Mouse (Mus musculus): ENCODE results near the gene 6430571L13Rik. TPM values are rescaled to one million over a fixed set of nuclear protein-coding genes. Genes with fewer than 3 reads are reported as not detected.

The 6430571L13Rik gene
- polyA plus RNA-seq, 1 experiment: not detected

DNA sequence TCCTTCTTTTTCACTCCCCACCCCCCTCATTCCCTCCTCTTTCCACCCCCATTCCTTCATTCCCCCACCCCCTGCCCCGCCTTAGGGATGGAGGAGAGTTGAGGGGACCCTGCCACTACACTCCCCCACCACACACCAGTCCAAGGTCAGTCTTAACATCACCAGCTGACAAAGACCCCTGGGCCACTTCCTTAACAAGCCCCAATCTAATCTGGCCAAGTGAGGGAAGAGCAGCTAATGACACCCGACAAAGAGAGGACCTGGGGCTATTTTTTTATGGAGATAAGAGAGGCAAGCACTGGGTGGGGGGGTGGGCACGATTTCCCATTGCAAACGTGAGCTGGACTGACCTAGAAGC, 29.7 kb downstream of the 6430571L13Rik start:
- 29% methylated on average over 4 of the region's 4 CpGs for WGBS
- Histone ChIP-seq H3K4me1 (ENCODE audit: control insufficient read depth, insufficient read depth, low read length) (peaks cover 7% of the 10 kb centered on the region), H3K4me3 (replicated peaks; ENCODE audit: control insufficient read depth, low read depth, low read length) (no peak overlapping the region), H3K27ac (ENCODE audit: control insufficient read depth, insufficient read depth, low read depth, low read length, poor library complexity) (no peak overlapping the region)
- TF ChIP-seq CTCF (IDR thresholded peaks at IDR 0.05; ENCODE audit: control insufficient read depth, insufficient read depth, low read length) (no peak), POLR2A (IDR thresholded peaks at IDR 0.05; ENCODE audit: borderline replicate concordance, control insufficient read depth, low read depth, low read length) (no peak)

DNA sequence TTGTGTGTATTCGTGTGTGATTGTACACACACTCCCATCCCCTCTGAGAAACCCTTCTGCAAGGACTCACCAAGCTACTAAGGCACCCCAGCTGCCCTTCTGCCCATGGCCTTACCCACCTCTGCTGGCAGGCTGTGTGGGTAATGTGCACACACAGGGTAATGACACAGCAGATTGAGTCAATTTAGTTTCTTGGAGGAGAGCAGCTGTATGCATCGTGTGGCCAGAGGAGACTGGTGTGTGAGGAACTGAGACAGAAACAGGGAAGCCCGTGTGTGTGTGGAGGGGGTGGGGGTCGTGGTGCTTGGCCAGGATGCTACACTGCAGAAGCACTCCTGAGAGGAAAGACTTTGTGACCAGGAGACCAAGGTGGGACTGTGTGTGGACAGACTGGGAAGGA, 32.0 kb downstream of the 6430571L13Rik start:
- TF ChIP-seq POLR2A (IDR thresholded peaks at IDR 0.05; ENCODE audit: borderline replicate concordance, control insufficient read depth, low read depth, low read length): no peak
- TF ChIP-seq CTCF (IDR thresholded peaks at IDR 0.05; ENCODE audit: control insufficient read depth, insufficient read depth, low read length): no peak
- H3K27ac ChIP-seq (ENCODE audit: control insufficient read depth, insufficient read depth, low read depth, low read length, poor library complexity): no peak overlapping the region
- peaks cover 7% of the 10 kb centered on the region for H3K4me1 ChIP-seq (ENCODE audit: control insufficient read depth, insufficient read depth, low read length)
- 11% methylated on average over 4 of the region's 4 CpGs for WGBS
- no peak overlapping the region for H3K4me3 ChIP-seq (replicated peaks; ENCODE audit: control insufficient read depth, low read depth, low read length)

- H3K4me1 ChIP-seq (ENCODE audit: control insufficient read depth, insufficient read depth, low read length): peaks cover 5% of the 10 kb centered on the region
- H3K4me3 ChIP-seq (replicated peaks; ENCODE audit: control insufficient read depth, low read depth, low read length): no peak overlapping the region
- TF ChIP-seq CTCF (IDR thresholded peaks at IDR 0.05; ENCODE audit: control insufficient read depth, insufficient read depth, low read length) (peak; percentile 42), POLR2A (IDR thresholded peaks at IDR 0.05; ENCODE audit: borderline replicate concordance, control insufficient read depth, low read depth, low read length) (no peak)
- H3K27ac ChIP-seq (ENCODE audit: control insufficient read depth, insufficient read depth, low read depth, low read length, poor library complexity): no peak overlapping the region
- WGBS: 27% methylated on average over 8 of the region's 8 CpGs
Measured at GRCm38 (mm10) chr9:107374623-107375022, 34.2 kb downstream of the 6430571L13Rik start.

- WGBS: 39% methylated on average over 5 of the region's 5 CpGs
- H3K4me1 ChIP-seq (ENCODE audit: control insufficient read depth, insufficient read depth, low read length): peaks cover 5% of the 10 kb centered on the region
- H3K27ac ChIP-seq (ENCODE audit: control insufficient read depth, insufficient read depth, low read depth, low read length, poor library complexity): no peak overlapping the region
- no peak for TF ChIP-seq POLR2A (IDR thresholded peaks at IDR 0.05; ENCODE audit: borderline replicate concordance, control insufficient read depth, low read depth, low read length)
- TF ChIP-seq CTCF (IDR thresholded peaks at IDR 0.05; ENCODE audit: control insufficient read depth, insufficient read depth, low read length): no peak
- H3K4me3 ChIP-seq (replicated peaks; ENCODE audit: control insufficient read depth, low read depth, low read length): no peak overlapping the region
Measured at GRCm38 (mm10) chr9:107375451-107375850, 35.0 kb downstream of the 6430571L13Rik start.

DNA sequence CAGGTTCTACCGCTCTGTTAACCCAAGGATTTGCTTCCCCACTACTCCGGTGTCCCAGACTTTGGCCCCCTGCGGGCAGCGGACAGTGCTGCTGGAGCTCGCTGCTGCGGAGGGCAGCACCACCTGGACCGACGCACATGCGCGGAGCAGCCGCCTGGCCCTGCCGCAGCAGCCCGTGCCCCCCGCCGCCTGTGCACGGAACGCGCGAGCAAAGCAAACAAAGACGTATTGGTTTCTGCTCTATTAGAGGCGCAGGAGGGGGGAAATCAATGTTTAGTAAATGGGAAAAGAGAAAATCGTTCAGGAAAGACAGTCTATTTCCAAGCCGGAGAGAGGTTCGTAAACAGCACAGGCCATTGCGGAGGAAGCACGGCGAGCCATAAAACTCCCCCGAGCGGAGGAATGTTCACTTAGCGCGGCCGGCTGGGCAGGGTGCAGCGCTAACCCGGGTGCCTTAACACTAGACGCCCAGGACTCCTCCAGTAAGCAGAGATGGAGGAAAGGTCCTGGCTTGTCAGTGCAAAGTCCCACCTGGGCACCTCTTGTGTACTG, 37.6 kb downstream of the 6430571L13Rik start:
- no peaks in the 10 kb centered on the region; the same call in 1 of the 2 replicates for H3K4me1 ChIP-seq (ENCODE audit: control insufficient read depth, insufficient read depth, low read length)
- 2% methylated on average over 35 of the region's 35 CpGs for WGBS
- no peak overlapping the region for H3K4me3 ChIP-seq (replicated peaks; ENCODE audit: control insufficient read depth, low read depth, low read length)
- H3K27ac ChIP-seq (ENCODE audit: control insufficient read depth, insufficient read depth, low read depth, low read length, poor library complexity): no peak overlapping the region
- no peak for TF ChIP-seq CTCF (IDR thresholded peaks at IDR 0.05; ENCODE audit: control insufficient read depth, insufficient read depth, low read length)
- TF ChIP-seq POLR2A (IDR thresholded peaks at IDR 0.05; ENCODE audit: borderline replicate concordance, control insufficient read depth, low read depth, low read length): no peak

DNA sequence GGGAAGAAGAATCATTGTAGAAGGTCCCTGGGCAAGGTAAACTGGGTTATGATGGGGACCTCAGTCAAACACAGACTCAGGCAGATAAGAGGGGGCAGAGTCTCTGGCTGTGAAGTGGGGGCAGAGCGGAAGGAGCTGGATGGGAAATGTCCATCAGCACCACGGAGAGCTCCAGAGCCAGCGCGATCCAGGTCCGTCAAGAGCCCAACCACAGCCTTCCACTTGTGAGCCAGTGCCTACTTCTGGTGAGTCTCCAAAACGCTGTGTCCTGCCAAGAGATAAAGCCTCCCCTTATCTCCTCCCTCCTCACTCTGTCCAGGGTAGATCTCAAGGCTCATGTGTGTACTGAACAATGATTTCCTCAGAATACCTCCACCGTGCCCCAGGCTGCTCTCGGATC, 41.3 kb downstream of the 6430571L13Rik start:
- TF ChIP-seq CTCF (IDR thresholded peaks at IDR 0.05; ENCODE audit: control insufficient read depth, insufficient read depth, low read length) (no peak), POLR2A (IDR thresholded peaks at IDR 0.05; ENCODE audit: borderline replicate concordance, control insufficient read depth, low read depth, low read length) (no peak)
- H3K27ac ChIP-seq (ENCODE audit: control insufficient read depth, insufficient read depth, low read depth, low read length, poor library complexity): no peak overlapping the region
- 14% methylated on average over 8 of the region's 8 CpGs for WGBS
- H3K4me3 ChIP-seq (replicated peaks; ENCODE audit: control insufficient read depth, low read depth, low read length): no peak overlapping the region
- H3K4me1 ChIP-seq (ENCODE audit: control insufficient read depth, insufficient read depth, low read length): no peaks in the 10 kb centered on the region

DNA sequence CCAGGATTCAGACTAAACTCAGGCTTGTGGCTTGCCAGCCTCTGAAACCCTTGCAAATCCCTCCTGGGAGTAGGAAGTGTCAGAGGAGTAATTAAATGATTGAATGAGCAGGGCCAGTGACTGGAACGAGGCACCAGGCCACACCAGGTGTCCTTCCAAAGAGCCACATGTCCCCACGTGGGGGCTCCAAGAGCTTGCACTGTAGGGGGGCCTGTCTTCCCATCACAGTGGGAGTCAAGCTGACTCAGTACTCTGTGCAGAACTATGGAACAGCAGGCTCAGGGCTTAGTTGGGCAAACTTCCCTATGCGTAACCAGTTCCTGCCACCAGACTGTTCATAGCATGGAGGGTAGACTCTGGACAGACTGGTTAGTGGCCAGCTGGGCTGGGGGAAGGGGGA, 44.0 kb downstream of the 6430571L13Rik start:
- TF ChIP-seq CTCF (IDR thresholded peaks at IDR 0.05; ENCODE audit: control insufficient read depth, insufficient read depth, low read length) (no peak), POLR2A (IDR thresholded peaks at IDR 0.05; ENCODE audit: borderline replicate concordance, control insufficient read depth, low read depth, low read length) (no peak)
- Histone ChIP-seq H3K4me3 (replicated peaks; ENCODE audit: control insufficient read depth, low read depth, low read length) (no peak overlapping the region), H3K4me1 (ENCODE audit: control insufficient read depth, insufficient read depth, low read length) (no peaks in the 10 kb centered on the region), H3K27ac (ENCODE audit: control insufficient read depth, insufficient read depth, low read depth, low read length, poor library complexity) (no peak overlapping the region)
- 23% methylated on average over 3 of the region's 3 CpGs for WGBS

DNA sequence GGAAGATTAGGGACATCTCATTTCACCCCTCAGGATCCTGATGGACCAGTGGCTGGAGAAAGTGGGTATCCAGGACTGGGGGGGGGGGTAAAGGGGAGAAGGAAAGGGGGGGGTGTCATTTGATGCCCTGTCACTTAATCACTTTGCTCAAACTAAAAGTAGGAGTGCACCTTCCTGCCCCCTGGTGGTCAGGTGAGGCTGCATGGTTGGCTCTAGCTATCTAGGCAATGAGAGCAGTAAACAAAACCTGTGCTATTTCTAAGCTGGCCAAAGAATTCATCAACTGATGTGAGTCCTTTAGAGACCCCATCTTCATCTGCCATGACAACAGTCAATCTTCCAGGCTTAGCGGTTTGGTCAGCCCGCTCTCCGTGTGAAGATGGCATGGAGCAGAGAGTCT, 46.3 kb downstream of the 6430571L13Rik start:
- Histone ChIP-seq H3K27ac (ENCODE audit: control insufficient read depth, insufficient read depth, low read depth, low read length, poor library complexity) (no peak overlapping the region), H3K4me1 (ENCODE audit: control insufficient read depth, insufficient read depth, low read length) (no peaks in the 10 kb centered on the region), H3K4me3 (replicated peaks; ENCODE audit: control insufficient read depth, low read depth, low read length) (no peak overlapping the region)
- TF ChIP-seq POLR2A (IDR thresholded peaks at IDR 0.05; ENCODE audit: borderline replicate concordance, control insufficient read depth, low read depth, low read length): no peak
- peak; percentile 73 for TF ChIP-seq CTCF (IDR thresholded peaks at IDR 0.05; ENCODE audit: control insufficient read depth, insufficient read depth, low read length)
- WGBS: 70% methylated on average over 3 of the region's 3 CpGs

- 91% methylated on average over 3 of the region's 3 CpGs for WGBS
- Histone ChIP-seq H3K4me3 (replicated peaks; ENCODE audit: control insufficient read depth, low read depth, low read length) (no peak overlapping the region), H3K4me1 (ENCODE audit: control insufficient read depth, insufficient read depth, low read length) (no peaks in the 10 kb centered on the region), H3K27ac (ENCODE audit: control insufficient read depth, insufficient read depth, low read depth, low read length, poor library complexity) (no peak overlapping the region)
- TF ChIP-seq POLR2A (IDR thresholded peaks at IDR 0.05; ENCODE audit: borderline replicate concordance, control insufficient read depth, low read depth, low read length) (no peak), CTCF (IDR thresholded peaks at IDR 0.05; ENCODE audit: control insufficient read depth, insufficient read depth, low read length) (no peak)
Measured at GRCm38 (mm10) chr9:107387708-107388107, 47.3 kb downstream of the 6430571L13Rik start.
